Mouse (Mus musculus): ENCODE results near the gene Acsl3. TPM values are rescaled to one million over a fixed set of nuclear protein-coding genes. Genes with fewer than 3 reads are reported as not detected.

Acsl3 gene
- total RNA-seq, 1 experiment, result 76.4 TPM

DNA sequence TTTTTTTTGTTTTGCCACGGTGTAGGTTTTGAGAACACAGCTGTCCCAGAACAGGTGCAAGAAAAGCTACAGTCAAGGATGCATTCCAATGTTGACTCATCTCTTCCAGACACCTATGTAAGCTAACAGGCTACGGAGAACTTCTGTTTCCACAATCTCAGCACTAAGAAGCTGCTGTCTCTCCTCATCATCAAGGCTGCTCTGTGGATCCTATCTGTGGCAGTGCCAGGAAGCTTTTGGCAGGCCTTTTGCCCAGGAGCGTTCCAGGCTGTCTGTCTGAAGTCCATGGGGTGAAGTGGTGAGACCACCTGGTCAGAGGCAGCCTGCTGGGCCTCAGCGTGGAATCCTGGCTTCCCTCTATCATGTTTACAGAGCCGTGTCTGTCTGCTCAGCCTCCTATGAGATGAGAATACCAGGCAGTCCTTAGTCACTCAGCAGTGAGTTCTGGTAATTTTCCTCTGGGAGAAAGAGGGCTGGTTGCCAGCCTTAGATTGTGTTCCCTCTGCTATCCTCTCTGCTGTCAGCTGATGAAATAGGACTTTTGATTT, 87.7 kb downstream of the Acsl3 start:
- TF ChIP-seq CHD2 (IDR thresholded peaks at IDR 0.05; ENCODE audit: low read depth, low read length) (no peak), ZC3H11A (IDR thresholded peaks at IDR 0.05; ENCODE audit: borderline replicate concordance, low read depth, low read length) (no peak), HCFC1 (IDR thresholded peaks at IDR 0.05; ENCODE audit: borderline replicate concordance, insufficient read depth, low read length) (no peak), MAFK (IDR thresholded peaks at IDR 0.05; ENCODE audit: insufficient read depth, low read depth, low read length) (no peak), ZNF384 (IDR thresholded peaks at IDR 0.05; ENCODE audit: low read depth, low read length) (no peak)
- Histone ChIP-seq H3K27ac (ENCODE audit: insufficient read depth, low read depth, low read length, poor library complexity, severe bottlenecking) (no peak overlapping the region), H3K9me3 (ENCODE audit: control insufficient read depth, insufficient read depth, low read depth, low read length) (no peaks in the 10 kb centered on the region), H3K4me1 (ENCODE audit: control insufficient read depth in 2 of 2, insufficient read depth in 2 of 2, low read length in 2 of 2, poor library complexity in 1 of 2) (no peaks in the 10 kb centered on the region), H3K9ac (ENCODE audit: insufficient read depth, low read depth, low read length, poor library complexity, severe bottlenecking) (no peak overlapping the region), H3K36me3 (ENCODE audit: control insufficient read depth, insufficient read depth, low read length, poor library complexity, severe bottlenecking) (no peaks in the 10 kb centered on the region), H3K4me3 (ENCODE audit: insufficient read depth in 1 of 2, low read depth in 1 of 2, low read length in 2 of 2, poor library complexity in 1 of 2, severe bottlenecking in 1 of 2) (no peak overlapping the region)
- no peak for DNase-seq (ENCODE audit: low read depth, low spot score)
- in situ Hi-C loops (cut with MboI; ENCODE audit: low sequenced_read_pairs in 2 of 2, unreplicated experiment in 2 of 2), result loop anchor here in 1 of 2 experiments (25.0 kb wide), 1 partner anchor 942 kb away; no protein-coding TSS in a partner anchor

Other genes starting within 250 kb of the Acsl3 start
- gene Farsb, start 168.9 kb upstream of the Acsl3 start, total RNA-seq (2012; rRNA removed), result 85.7 and 100 TPM in 2 replicates
- gene Mogat1, start 146.8 kb upstream of the Acsl3 start, total RNA-seq (2012; rRNA removed), result not detected in 2 replicates
- gene BC035947, start 145.7 kb upstream of the Acsl3 start, total RNA-seq (2012; rRNA removed), result 0.09 TPM in 1 of 2 replicates, not detected in the other
- gene Utp14b, start 213 bp downstream of the Acsl3 start, total RNA-seq (2012; rRNA removed), result 14.9 and 23.0 TPM in 2 replicates
- gene Kcne4, start 158.9 kb downstream of the Acsl3 start, total RNA-seq (2012; rRNA removed), result not detected in 2 replicates